Mouse (Mus musculus) frontal cortex, adult 2 months (tissue): Measurements from ENCODE around the gene Frmpd3. TPM values are rescaled to one million over a fixed set of nuclear protein-coding genes. Genes with fewer than 3 reads are reported as not detected.

Experiments
- DNase-seq, 2 experiments: peaks; one replicate each; pipeline ENCODE4 v3.0.0; 2022; ENCODE audit warnings: low spot score in 1 of 2; ENCODE audit errors: extremely low spot score in 1 of 2
- polyA plus RNA-seq: library from polyadenylated mRNA; depleted of rRNA; stranded (reverse); fragments of >200 nt; gene quantifications from 2 replicates; pipeline ENCODE4 v1.2.3, GENCODE M21; 2012; rRNA removed

The Frmpd3 gene
- polyA plus RNA-seq, 1 experiment = 16.8 TPM

- no peak for DNase-seq
Observed at GRCm38 (mm10) chrX:140450071-140450470, 108.0 kb downstream of the Frmpd3 start.

- peak; percentile 52 to 90 for DNase-seq
Observed at GRCm38 (mm10) chrX:140456279-140456731, 114.2 kb downstream of the Frmpd3 start, which contains the start of gene Prps1. TSS of gene Prps1 (plus strand) at chrX:140456613.

DNA sequence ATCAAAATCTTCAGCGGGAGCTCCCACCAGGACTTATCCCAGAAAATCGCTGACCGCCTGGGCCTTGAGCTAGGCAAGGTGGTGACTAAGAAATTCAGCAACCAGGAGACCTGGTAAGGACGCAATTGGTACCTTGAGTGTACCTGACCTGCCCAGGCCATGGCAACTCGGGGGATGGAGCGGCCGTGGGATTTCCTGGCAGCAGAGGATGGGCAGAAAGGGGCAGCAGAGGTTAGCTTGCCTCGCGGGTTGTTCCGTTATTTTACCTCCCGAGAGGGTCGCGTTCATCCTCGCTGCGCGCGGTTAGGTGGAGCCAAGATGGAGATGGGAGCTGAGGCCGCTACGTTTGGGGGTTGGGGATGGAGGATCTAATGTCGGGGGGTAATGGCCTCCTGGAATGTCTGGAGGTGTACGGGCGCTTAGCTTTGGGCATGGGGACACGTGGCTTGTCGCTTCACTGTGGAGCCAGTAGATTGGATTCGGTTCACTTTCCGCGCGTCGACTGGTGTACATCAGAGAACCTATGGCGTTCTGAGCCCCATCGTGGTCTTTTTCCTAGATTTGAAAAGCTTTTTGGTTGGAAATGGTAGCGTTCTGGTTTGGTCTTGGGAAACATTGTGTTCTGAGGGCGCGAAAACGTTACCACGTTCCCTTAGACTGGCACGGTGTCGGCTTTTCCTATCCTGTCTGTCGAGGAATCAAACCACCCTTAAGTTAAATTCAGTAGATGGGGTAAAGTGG, 114.9 kb downstream of the Frmpd3 start:
- peak in 1 of 2 experiments; percentile 9 for DNase-seq

DNA sequence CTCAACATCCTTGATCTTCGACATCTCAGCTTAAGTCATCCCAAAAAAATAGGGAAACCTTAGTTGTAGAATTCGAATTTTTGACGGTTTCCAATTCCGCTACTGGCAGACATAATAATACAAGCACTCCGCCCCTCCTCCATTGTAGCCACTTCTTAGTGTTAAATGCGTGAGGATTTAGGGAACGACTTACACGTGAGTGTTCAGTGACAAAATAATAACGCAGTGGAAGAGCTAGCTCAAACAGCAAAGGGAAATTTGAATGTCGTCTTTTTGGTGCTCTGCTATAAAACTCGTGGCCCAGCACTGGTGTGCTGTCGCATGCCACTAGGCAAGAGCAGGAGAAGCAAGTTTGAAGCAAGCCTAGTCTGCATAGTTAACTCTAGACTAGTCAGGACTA, 115.4 kb downstream of the Frmpd3 start:
- DNase-seq = no peak

DNA sequence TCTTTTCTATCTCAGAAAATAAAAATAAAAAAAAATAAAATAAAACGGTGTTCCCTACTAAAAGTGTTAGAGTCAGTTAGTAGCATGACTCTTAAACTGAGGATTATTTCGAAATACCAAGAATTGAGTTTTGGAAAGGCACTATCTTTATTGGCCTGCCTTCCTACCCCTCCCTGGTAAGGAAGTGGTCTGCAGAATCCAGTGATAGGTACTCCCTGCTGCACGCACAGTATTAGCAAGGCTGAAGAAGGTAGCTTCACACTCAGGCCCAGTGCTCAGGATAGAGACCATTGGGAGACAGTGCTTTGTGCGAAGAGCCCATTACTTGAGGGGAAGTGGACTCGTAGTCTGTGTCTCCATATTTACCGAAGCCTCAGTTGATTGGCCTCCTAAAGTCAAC, 136.2 kb downstream of the Frmpd3 start:
- no peak for DNase-seq

GRCm38 (mm10) chrX:140479171-140479570, 137.1 kb downstream of the Frmpd3 start:
- peak in 1 of 2 experiments; percentile 45 for DNase-seq

Other genes starting within 250 kb of the Frmpd3 start
- 57.8 and 70.9 TPM in 2 replicates for gene Prps1, start 114.3 kb downstream of the Frmpd3 start, polyA plus RNA-seq